Mouse (Mus musculus): Measurements from ENCODE around the gene Tubb1.

GRCm38 (mm10) chr2:174438181-174438580 is 12.3 kb upstream of the Tubb1 start:
- TF ChIP-seq CTCF (IDR thresholded peaks at IDR 0.05; ENCODE audit: borderline replicate concordance, insufficient read depth, low read depth, low read length) = no peak
- TF ChIP-seq POLR2A (IDR thresholded peaks at IDR 0.05; ENCODE audit: borderline replicate concordance, insufficient read depth, low read length) = no peak
